Mouse (Mus musculus) C2C12 (cell line): ENCODE measurements around the gene Sec16a.

ENCODE experiments used
- CTCF ChIP-seq: IDR thresholded peaks from one replicate; pipeline ENCODE4 v1.5.1; 2011; ENCODE audit not compliant: control insufficient read depth, insufficient read depth, insufficient read length
- FOSL1 ChIP-seq: IDR thresholded peaks from one replicate; pipeline ENCODE4 v1.8.0; 2011; ENCODE audit warnings: mild to moderate bottlenecking, low read length; ENCODE audit not compliant: poor library complexity, insufficient read depth, severe bottlenecking

GRCm38 (mm10) chr2:26446671-26447070 lies 1.7 kb upstream of the Sec16a start:
- TF ChIP-seq CTCF (no peak), FOSL1 (no peak)
